Mouse (Mus musculus): ENCODE results near the gene Col26a1. TPM values are rescaled to one million over a fixed set of nuclear protein-coding genes. Genes with fewer than 3 reads are reported as not detected.

Gene Col26a1
- polyA plus RNA-seq, 1 experiment from 2014 or later = 70.8 TPM

DNA sequence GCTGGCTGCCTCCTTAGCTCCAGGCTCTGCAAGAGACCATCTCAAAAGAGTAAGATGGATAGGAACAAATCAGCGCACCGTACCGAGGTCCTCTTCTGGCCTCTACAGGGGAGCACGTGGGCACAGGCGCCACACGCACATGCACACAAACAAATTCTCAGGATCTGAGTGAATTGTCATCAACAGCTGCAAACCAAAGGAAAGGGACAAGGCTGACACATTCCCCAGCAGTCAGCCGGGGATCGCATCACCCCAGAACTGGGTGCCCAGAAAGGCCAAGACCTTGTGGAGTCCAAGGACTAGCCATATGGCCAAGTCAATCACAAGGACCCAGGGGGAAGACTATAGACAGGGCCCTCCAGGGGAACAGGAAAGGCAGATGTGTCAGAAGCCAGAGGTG, 10.6 kb downstream of the Col26a1 start:
- H3K4me3 ChIP-seq = no peak overlapping the region
- H3K36me3 ChIP-seq = no peaks in the 10 kb centered on the region
- H3K27me3 ChIP-seq = no peaks in the 10 kb centered on the region
- H3K27ac ChIP-seq (replicated peaks) = no peak overlapping the region
- no peak overlapping the region for H3K9ac ChIP-seq (replicated peaks)
- peaks cover 3% of the 10 kb centered on the region; the same call in 1 of the 2 replicates for H3K4me1 ChIP-seq
- no peak for ATAC-seq (ENCODE audit: low FRiP score, low read depth)
- no peak overlapping the region for H3K4me2 ChIP-seq (replicated peaks)
- H3K9me3 ChIP-seq = no peaks in the 10 kb centered on the region
- WGBS = 86% methylated on average over 8 of the region's 8 CpGs

DNA sequence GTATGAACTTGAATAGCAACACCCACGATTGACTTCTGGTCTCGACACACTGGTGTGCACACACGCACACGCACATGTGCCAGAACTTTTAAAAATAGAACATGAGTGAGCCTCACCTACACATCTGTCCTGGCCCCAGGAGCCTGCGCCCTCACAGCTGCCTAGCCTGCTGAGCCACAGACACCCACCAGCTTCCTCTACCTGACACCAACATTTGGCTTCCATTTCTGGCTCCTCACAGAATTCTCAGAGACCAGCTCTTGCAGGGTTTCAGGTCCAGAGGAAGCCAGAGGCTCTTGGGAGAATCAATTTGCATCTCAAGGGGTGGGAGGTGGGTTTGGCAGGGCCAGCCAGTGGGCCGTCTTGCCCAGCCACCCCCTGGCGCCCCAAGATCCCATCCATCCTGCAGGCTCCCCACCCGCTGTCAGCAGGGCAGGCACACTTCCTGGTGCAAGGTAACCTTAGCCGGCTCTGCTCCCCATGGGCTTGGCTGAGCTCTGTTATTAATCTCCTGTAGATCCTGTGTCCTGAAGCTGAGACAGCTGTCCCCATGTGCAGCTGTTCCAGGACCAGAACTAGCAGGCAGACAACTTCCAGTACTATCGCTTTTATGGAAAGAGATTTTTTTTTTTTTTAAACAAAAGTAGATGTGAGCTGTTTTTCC, 13.4 kb downstream of the Col26a1 start:
- WGBS = 64% methylated on average over 10 of the region's 10 CpGs
- Histone ChIP-seq H3K9ac (replicated peaks) (no peak overlapping the region), H3K27me3 (no peaks in the 10 kb centered on the region), H3K9me3 (no peaks in the 10 kb centered on the region), H3K4me3 (no peak overlapping the region), H3K36me3 (no peaks in the 10 kb centered on the region), H3K27ac (replicated peaks) (no peak overlapping the region), H3K4me2 (replicated peaks) (no peak overlapping the region), H3K4me1 (peaks cover 3% of the 10 kb centered on the region; the same call in 1 of the 2 replicates)
- ATAC-seq (ENCODE audit: low FRiP score, low read depth) = no peak

DNA sequence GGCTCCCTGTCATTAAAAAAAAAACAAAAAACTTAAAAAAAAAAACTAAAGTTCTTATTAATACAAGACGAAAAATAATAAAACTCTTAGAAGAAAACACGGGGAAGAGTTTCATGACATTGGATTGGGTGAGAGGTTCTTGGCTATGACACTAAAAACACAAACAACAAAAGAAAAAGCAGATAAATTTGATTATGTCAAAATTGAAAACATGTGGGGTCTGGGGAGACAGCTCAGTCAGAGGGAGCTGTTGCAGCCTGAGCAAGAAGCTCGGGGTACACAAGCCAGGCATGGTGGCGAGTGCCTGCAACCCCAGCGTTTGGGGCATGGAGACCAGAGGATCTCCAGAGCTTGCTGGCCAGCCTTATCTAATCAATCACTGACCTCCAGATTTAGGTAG, 15.3 kb downstream of the Col26a1 start:
- WGBS = 82% methylated on average over 5 of the region's 5 CpGs
- no peak overlapping the region for H3K9ac ChIP-seq (replicated peaks)
- H3K27me3 ChIP-seq = no peaks in the 10 kb centered on the region
- peaks cover 21% of the 10 kb centered on the region for H3K4me1 ChIP-seq
- H3K27ac ChIP-seq (replicated peaks) = no peak overlapping the region
- no peak overlapping the region for H3K4me3 ChIP-seq
- no peak for ATAC-seq (ENCODE audit: low FRiP score, low read depth)
- H3K9me3 ChIP-seq = no peaks in the 10 kb centered on the region
- H3K36me3 ChIP-seq = no peaks in the 10 kb centered on the region
- no peak overlapping the region for H3K4me2 ChIP-seq (replicated peaks)

DNA sequence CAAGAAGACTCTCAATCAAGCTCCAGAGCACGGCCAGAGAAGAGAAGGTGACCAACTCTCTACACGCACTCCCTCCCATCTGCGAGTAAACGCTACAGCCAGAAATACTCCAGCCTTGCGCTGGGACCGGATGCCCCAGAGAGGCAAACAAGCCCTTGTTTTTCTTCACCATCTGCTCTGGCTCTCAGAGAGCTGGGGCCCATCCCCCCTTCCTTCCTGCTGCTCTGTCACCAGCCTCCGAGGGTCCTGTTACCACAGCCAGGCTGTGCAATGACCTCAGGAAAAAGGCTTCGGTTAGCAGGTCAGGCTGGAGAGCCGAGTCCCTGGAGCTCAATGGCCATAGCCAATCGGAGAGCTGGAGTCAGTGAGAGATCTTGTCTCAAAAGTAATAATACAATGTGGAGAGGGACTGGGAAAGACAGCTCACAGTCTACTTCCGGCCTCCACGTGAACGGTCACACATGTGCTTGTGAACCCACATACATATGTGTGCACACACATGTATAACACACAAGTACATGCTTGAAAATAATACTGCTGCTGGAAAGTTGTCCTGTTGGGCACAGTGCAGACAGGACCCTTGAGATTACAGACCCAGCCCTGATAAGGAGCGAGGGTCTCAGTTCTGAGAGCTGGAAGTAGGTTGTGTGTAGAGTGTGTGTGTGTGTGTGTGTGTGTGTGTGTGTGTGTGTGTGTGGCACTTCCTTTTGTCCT, 18.9 kb downstream of the Col26a1 start:
- peak overlapping the region; percentile 69 for H3K27ac ChIP-seq (replicated peaks)
- WGBS = 19% methylated on average over 14 of the region's 14 CpGs
- peaks cover 7% of the 10 kb centered on the region for H3K27me3 ChIP-seq
- H3K9me3 ChIP-seq = no peaks in the 10 kb centered on the region
- no peak overlapping the region for H3K9ac ChIP-seq (replicated peaks)
- H3K4me3 ChIP-seq = no peak overlapping the region
- peak; percentile 68 for ATAC-seq (ENCODE audit: low FRiP score, low read depth)
- H3K4me1 ChIP-seq = peaks cover 31% of the 10 kb centered on the region
- no peaks in the 10 kb centered on the region for H3K36me3 ChIP-seq
- H3K4me2 ChIP-seq (replicated peaks) = peak overlapping the region; percentile 17

DNA sequence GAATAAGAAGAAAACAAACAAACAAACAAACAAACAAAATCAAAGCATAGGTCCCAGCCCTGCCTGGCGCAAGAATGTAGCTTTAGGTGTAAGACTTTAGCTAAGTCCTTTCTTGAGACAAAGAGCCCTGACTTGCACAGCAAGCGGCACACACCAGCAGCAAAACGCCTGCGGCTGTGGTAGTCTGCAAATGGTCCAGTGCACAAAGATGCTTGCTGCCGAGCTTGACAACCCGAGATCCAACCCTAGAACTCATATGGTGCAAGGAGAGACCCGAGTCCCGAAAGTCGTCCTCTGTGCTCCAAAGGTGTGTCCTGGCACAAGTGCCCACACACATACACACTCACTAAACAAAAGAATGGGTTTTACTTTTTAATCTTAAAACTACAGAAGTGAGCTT, 19.7 kb downstream of the Col26a1 start:
- Histone ChIP-seq H3K4me1 (peaks cover 31% of the 10 kb centered on the region), H3K9ac (replicated peaks) (no peak overlapping the region)
- WGBS = 50% methylated on average over 9 of the region's 9 CpGs

DNA sequence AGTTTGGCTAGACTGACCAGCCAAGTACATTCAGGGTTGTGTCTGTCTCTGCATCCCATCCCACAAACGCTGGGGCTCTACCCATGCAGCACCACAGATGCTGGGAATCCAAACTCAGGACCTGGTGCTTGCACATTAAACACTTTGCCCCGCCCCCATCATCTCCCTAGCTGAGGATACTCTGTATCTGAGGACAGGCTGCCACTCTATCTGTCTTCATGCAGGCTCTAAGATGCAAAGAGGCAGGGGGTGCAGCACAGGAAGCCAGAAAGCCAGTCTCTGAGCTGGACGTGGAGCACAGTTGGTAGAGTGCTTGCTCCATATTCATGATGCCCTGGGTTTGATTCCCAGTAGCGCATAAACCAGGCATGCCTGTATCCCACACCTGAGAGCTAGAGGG, 20.2 kb downstream of the Col26a1 start:
- Histone ChIP-seq H3K4me2 (replicated peaks) (no peak overlapping the region), H3K27ac (replicated peaks) (no peak overlapping the region)

More for the DNA sequence above, 19.7 kb downstream of the Col26a1 start:
- H3K9me3 ChIP-seq = no peaks in the 10 kb centered on the region
- peak overlapping the region; percentile 54; the same call in 1 of the 2 replicates for H3K27ac ChIP-seq (replicated peaks)
- no peak for ATAC-seq (ENCODE audit: low FRiP score, low read depth)
- H3K27me3 ChIP-seq = peaks cover 7% of the 10 kb centered on the region
- H3K4me2 ChIP-seq (replicated peaks) = no peak overlapping the region
- no peak overlapping the region for H3K4me3 ChIP-seq
- H3K36me3 ChIP-seq = no peaks in the 10 kb centered on the region

DNA sequence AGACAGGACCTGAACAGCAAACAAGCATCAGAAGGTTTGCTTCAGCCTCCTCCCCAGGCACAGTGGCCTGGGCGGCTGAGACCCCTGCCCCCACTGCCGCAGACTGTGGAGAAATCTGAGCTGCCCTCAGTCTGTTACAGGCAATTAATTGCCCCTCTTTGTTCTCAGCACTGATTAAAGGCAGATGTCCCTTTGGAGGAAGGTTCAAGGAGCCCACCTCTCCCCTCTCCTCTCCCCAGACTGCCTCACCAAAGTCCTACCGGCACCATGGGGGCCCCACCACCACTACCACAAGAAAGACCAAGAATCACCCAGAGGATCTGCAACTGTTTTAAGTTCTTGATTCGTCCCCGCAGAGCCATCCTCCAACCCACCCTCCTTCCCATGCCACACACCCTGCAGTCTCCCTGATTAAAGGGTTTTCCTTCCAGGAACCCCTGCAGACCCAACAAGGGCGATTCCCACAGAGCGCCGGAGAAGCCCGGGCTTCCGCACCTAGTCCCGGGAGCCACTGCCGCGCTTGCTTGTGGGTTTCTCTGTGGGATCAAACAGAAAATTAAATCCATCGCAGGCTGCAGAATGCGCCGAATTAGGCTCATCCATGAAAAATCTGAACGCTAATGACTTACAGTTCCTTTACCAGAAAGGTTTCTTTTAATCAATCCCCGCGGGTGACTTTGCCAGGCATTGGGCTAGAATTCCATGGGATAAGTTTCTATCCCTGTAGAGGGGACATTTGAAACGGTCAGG, 21.6 kb downstream of the Col26a1 start:
- Histone ChIP-seq H3K4me3 (no peak overlapping the region), H3K27ac (replicated peaks) (0 out of 2 replicates have a peak overlapping the region, but pooled peaks have one; percentile 35), H3K4me2 (replicated peaks) (peak overlapping the region; percentile 35), H3K4me1 (peaks cover 31% of the 10 kb centered on the region), H3K36me3 (no peaks in the 10 kb centered on the region), H3K9ac (replicated peaks) (0 out of 2 replicates have a peak overlapping the region, but pooled peaks have one; percentile 28), H3K9me3 (no peaks in the 10 kb centered on the region), H3K27me3 (peaks cover 7% of the 10 kb centered on the region)
- no peak for ATAC-seq (ENCODE audit: low FRiP score, low read depth)
- WGBS = 14% methylated on average over 20 of the region's 20 CpGs

More for the DNA sequence above, 20.2 kb downstream of the Col26a1 start:
- 62% methylated on average over 4 of the region's 4 CpGs for WGBS
- no peaks in the 10 kb centered on the region for H3K36me3 ChIP-seq
- ATAC-seq (ENCODE audit: low FRiP score, low read depth) = no peak
- no peak overlapping the region for H3K9ac ChIP-seq (replicated peaks)
- H3K27me3 ChIP-seq = peaks cover 7% of the 10 kb centered on the region
- peaks cover 31% of the 10 kb centered on the region for H3K4me1 ChIP-seq
- no peaks in the 10 kb centered on the region for H3K9me3 ChIP-seq
- H3K4me3 ChIP-seq = no peak overlapping the region

DNA sequence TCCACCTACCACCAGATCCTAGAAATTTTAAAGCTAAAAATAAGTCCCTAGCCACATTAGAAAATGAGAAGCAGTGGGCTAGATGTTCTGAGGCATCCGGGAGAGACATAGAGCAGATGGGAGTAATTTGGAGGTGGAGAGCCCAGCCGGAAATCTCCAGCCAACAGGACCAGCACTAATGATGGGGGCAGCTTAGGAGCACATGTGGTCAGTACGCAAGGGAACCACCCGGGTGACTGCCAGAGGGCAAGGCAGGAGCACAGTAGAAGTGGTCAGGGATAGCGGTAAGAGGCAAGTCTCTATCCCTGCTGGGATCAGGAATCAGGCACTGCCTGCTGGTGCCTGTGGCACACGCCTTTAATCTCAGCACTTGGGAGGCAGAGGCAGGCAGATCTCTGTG, 32.3 kb downstream of the Col26a1 start:
- no peak for ATAC-seq (ENCODE audit: low FRiP score, low read depth)
- Histone ChIP-seq H3K27me3 (no peaks in the 10 kb centered on the region), H3K9me3 (no peaks in the 10 kb centered on the region), H3K4me3 (no peak overlapping the region), H3K4me1 (no peaks in the 10 kb centered on the region), H3K4me2 (replicated peaks) (no peak overlapping the region), H3K9ac (replicated peaks) (no peak overlapping the region), H3K36me3 (no peaks in the 10 kb centered on the region), H3K27ac (replicated peaks) (no peak overlapping the region)
- WGBS = 83% methylated on average over 6 of the region's 6 CpGs

DNA sequence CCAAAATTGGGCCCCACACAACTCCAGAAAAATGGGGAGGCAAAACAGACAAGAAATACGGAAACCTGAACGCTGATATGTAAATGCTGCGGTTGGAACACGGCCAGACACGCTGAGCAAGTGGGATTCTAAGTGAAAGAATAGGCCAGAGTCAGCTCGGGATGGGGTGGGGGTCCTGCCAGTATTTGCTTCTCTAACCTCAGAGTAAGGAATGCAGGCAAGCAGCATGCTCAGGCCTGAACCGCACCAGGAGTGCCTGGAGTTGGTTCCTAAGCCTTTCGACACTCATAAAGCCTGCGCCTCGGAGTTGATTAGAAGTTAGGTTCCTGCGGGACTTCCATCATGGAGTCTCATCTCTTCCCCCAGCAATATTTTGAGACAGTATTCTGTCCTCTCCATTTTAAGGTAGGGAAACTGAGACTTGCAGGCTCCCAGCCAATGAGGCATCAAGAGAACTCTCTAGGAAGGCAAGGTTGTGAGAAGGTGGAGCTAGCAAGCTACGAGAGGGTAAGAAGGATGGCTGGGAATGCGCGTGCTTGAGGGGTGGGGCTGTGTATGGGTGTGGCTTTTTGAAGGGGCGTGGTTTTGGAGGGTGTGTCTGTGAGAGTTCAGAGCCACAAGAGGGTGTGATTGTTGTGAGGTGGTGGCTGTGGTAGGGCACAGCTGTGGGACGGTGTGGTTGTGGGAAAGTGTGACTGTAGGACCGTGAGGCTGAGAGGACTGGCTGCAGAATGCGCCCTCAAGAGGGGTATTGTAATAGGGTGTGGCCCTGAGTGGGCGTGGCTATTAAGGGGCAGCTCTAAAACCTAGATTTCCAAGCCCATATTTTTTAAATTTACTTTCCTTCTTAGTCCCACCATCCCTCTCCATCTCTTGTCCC, 36.4 kb downstream of the Col26a1 start:
- 80% methylated on average over 19 of the region's 19 CpGs for WGBS

DNA sequence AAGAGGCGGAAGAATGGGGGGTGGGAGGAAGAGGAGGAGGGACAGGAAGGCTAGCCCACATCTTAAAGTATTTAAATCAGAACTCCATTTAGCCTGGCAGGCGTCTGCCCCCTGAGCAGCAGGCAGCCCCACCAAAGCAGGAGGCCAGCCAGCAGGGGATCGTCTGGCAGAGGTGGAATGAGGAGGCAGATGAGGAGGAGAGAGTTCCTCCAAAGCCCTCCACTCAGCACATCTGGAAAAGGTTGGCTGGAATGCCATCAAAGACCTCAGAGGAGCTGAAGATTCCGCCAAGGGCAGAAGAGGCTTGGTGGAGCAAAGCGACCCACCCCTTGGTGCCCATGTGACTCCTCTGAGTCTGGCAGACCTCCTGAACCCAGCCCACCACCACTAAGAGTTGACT, 39.1 kb downstream of the Col26a1 start:
- H3K36me3 ChIP-seq = no peaks in the 10 kb centered on the region
- no peak overlapping the region for H3K27ac ChIP-seq (replicated peaks)
- ATAC-seq (ENCODE audit: low FRiP score, low read depth) = no peak
- no peaks in the 10 kb centered on the region for H3K9me3 ChIP-seq
- H3K27me3 ChIP-seq = no peaks in the 10 kb centered on the region; the same call in 1 of the 2 replicates
- H3K4me1 ChIP-seq = 0 out of 2 replicates have a peak, but pooled peaks cover 4% of the 10 kb centered on the region
- no peak overlapping the region for H3K4me3 ChIP-seq
- no peak overlapping the region for H3K9ac ChIP-seq (replicated peaks)
- no peak overlapping the region for H3K4me2 ChIP-seq (replicated peaks)
- WGBS = 56% methylated on average over 5 of the region's 5 CpGs

More for the DNA sequence above, 36.4 kb downstream of the Col26a1 start:
- Histone ChIP-seq H3K36me3 (no peaks in the 10 kb centered on the region), H3K27me3 (no peaks in the 10 kb centered on the region; the same call in 1 of the 2 replicates), H3K27ac (replicated peaks) (no peak overlapping the region), H3K4me2 (replicated peaks) (no peak overlapping the region), H3K4me3 (no peak overlapping the region), H3K9ac (replicated peaks) (no peak overlapping the region), H3K9me3 (no peaks in the 10 kb centered on the region), H3K4me1 (0 out of 2 replicates have a peak, but pooled peaks cover 4% of the 10 kb centered on the region)
- ATAC-seq (ENCODE audit: low FRiP score, low read depth) = no peak

DNA sequence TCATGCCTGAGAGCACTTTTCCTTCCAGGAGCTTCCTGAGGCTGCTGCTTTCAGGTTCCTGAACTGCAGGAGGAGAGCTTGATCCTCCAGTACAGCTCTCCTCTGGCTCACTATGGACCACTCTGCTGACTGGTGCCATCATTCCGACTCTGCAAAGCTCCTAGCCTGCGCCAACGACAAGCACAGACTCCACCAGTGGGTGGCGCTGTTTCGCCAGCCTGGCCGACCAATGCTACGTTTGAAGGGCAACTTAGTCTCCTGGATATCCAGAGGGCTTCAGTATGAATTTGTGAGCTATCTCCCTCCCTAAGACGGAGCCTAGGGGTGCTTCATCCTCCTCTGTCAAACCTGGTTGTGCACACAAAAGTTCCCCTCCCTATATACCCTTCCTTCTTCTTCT, 43.0 kb downstream of the Col26a1 start:
- Histone ChIP-seq H3K9ac (replicated peaks) (no peak overlapping the region), H3K4me3 (no peak overlapping the region)
- ATAC-seq (ENCODE audit: low FRiP score, low read depth) = no peak

More for the DNA sequence above, 43.0 kb downstream of the Col26a1 start:
- Histone ChIP-seq H3K36me3 (no peaks in the 10 kb centered on the region), H3K4me2 (replicated peaks) (no peak overlapping the region), H3K27me3 (no peaks in the 10 kb centered on the region; the same call in 1 of the 2 replicates), H3K9me3 (no peaks in the 10 kb centered on the region), H3K4me1 (0 out of 2 replicates have a peak, but pooled peaks cover 4% of the 10 kb centered on the region), H3K27ac (replicated peaks) (no peak overlapping the region)
- WGBS = 7% methylated on average over 8 of the region's 8 CpGs
